Mouse (Mus musculus) embryonic facial prominence, embryonic 13.5 days (tissue): Measurements from ENCODE around the gene Ccnl2. TPM values are rescaled to one million over a fixed set of nuclear protein-coding genes. Genes with fewer than 3 reads are reported as not detected.
"Not testable (repeated sequence)": the region's sequence is repeated elsewhere in the genome, so short reads cannot be mapped to it uniquely, and the experiment has no call there.

Experiments used
- ATAC-seq: fragments of 200-750 bp; cut with Nextera tagmentation; 2 replicates; pipeline ENCODE4 v1.8.0; 2017; ENCODE audit warnings: low read depth; ENCODE audit not compliant: insufficient number of reproducible peaks, insufficient read depth, low FRiP score, low TSS enrichment
- H3K27ac ChIP-seq: fragments of 300-500 bp; sonication (generic); 2 replicates; pipeline ENCODE4 v1.5.1; 2015; ENCODE audit warnings: moderate library complexity, mild to moderate bottlenecking, inconsistent platforms
- H3K27me3 ChIP-seq: fragments of 300-500 bp; sonication (generic); 2 replicates; pipeline ENCODE4 v1.6.1; 2015; ENCODE audit warnings: mild to moderate bottlenecking, inconsistent platforms
- H3K36me3 ChIP-seq: fragments of 300-500 bp; sonication (generic); 2 replicates; pipeline ENCODE4 v1.6.1; 2015; ENCODE audit warnings: mild to moderate bottlenecking, inconsistent platforms
- H3K4me1 ChIP-seq: fragments of 300-500 bp; sonication (generic); 2 replicates; pipeline ENCODE4 v1.6.1; 2015; ENCODE audit warnings: inconsistent platforms
- H3K4me2 ChIP-seq: fragments of 300-500 bp; sonication (generic); 2 replicates; pipeline ENCODE4 v1.6.1; 2015; ENCODE audit warnings: moderate library complexity, mild to moderate bottlenecking, inconsistent platforms
- H3K4me3 ChIP-seq: fragments of 300-500 bp; sonication (generic); 2 replicates; pipeline ENCODE4 v1.5.1; 2015; ENCODE audit warnings: mild to moderate bottlenecking, inconsistent platforms
- H3K9ac ChIP-seq: fragments of 300-500 bp; sonication (generic); 2 replicates; pipeline ENCODE4 v1.6.1; 2015; ENCODE audit warnings: mild to moderate bottlenecking, inconsistent platforms
- H3K9me3 ChIP-seq: fragments of 300-500 bp; sonication (generic); 2 replicates; pipeline ENCODE4 v1.6.1; 2016; ENCODE audit warnings: inconsistent platforms
- WGBS: fragments of 180-500 bp; shearing (Covaris S2); methylation state at CpG from one replicate; pipeline ENCODE4 v1.1.7; 2015; ENCODE audit warnings: mixed read lengths; 5-methylcytosine and 5-hydroxymethylcytosine counted together
- polyA plus RNA-seq: library from polyadenylated mRNA; unstranded; fragments of >200 nt; fragmentation: Nextera tagmentation; extraction: Ambion mirVana; gene quantifications from 2 replicates; pipeline ENCODE4 v1.2.1, GENCODE M21; 2015

Gene Ccnl2
- polyA plus RNA-seq, 1 experiment from 2014 or later = 217 TPM

DNA sequence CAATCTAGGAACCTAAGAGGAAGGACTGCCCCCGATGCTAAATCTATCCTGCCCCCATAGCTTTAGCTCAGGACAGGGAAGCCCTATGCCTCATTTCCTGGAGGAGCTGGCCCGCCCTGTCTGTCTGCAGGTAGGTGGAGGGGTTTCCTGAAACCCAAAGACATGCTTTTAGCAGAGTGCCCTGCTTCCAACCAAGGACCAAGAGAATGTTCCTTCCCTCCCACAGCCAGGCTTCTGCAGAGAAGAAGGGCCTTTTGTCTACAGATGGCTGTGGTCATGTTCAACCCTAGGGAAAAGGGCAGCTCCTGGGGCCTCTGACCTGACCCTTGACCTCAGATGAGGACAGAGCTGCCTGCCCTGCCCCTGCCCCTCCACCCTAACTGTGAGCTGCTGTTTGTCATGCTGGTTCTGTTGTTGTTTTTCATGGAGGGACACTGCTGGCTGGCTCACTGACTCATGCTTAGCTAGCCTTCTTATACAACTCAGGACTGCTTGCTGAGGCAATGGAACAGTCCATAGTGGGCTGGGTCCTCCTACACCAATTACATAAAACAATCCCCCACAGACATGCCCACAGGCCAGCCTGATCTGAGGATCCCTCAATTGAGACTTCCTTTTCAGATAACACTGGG is 35.5 kb upstream of the Ccnl2 start:
- Histone ChIP-seq H3K4me1 (peaks cover 38% of the 10 kb centered on the region), H3K4me3 (no peak overlapping the region), H3K4me2 (no peak overlapping the region), H3K27ac (no peak overlapping the region), H3K9ac (no peak overlapping the region), H3K27me3 (peaks cover 10% of the 10 kb centered on the region; the same call in 1 of the 2 replicates), H3K9me3 (no peaks in the 10 kb centered on the region), H3K36me3 (no peaks in the 10 kb centered on the region)
- no peak for ATAC-seq
- WGBS = 17% methylated on average over 2 of the region's 2 CpGs

DNA sequence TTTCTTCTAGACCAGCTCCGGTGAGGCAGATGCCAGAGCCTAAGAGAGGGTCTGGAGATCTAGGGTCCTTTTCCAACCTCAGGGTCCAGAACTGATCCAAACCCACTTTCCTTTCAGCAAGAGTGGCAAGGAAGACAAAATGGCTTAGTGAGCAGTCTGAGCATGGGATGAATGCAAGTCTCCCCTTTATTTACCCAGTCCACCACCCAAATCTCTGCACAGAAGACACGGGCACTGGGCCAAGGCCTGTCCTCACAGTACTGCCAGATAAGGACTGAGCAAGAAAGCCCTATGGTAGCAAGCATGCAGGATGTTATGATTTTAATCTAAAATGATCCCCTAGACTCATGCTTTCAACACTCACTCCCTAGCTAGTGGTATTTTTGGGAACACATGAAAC is 34.5 kb upstream of the Ccnl2 start:
- Histone ChIP-seq H3K4me1 (peaks cover 38% of the 10 kb centered on the region), H3K4me2 (no peak overlapping the region), H3K27me3 (peaks cover 9% of the 10 kb centered on the region; the same call in 1 of the 2 replicates), H3K4me3 (no peak overlapping the region), H3K27ac (no peak overlapping the region), H3K9ac (no peak overlapping the region), H3K9me3 (no peaks in the 10 kb centered on the region), H3K36me3 (no peaks in the 10 kb centered on the region)
- ATAC-seq = no peak
- 73% methylated on average over 2 of the region's 2 CpGs for WGBS

DNA sequence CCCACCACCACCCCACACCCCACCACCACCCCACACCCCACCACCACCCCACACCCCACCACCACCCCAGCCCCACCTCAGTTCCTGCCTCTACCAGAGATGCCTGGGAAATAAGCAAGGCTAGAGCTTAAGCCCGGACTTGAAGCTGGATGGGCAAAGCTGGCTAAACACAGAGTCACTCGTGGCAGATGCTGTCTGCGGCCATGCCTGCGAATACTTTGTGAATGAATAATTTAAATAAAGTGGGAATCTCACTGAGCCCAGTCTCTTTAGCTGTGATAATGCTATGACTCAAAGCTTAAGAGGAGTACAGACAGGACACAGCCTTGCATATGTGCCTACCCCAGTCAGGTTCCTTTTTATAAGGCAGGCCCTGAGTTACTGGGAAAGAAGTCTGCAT is 32.8 kb upstream of the Ccnl2 start:
- Histone ChIP-seq H3K4me2 (no peak overlapping the region), H3K27me3 (no peaks in the 10 kb centered on the region), H3K4me1 (peaks cover 24% of the 10 kb centered on the region), H3K9ac (no peak overlapping the region), H3K9me3 (no peaks in the 10 kb centered on the region), H3K27ac (no peak overlapping the region), H3K4me3 (no peak overlapping the region), H3K36me3 (no peaks in the 10 kb centered on the region)
- WGBS = 86% methylated on average over 4 of the region's 4 CpGs
- ATAC-seq = no peak

DNA sequence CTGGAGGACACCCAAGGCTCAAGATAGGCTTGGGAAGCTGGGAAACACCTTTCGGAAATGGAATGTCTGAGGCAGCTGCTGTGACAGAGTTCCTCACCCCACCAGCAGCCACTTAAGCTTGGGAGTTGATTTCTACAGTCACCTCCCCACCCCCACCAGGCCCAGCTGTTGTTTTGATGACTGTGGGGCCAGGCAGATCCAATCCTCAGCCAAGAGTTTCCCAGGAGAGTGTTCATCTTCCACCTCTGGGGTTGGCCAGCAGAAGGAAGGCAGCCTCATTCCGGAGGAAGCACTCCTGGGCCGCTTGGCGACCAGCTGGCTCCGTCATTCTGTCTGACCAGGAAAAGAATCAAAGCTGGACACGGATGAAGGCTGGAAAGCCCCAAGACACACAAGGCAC is 31.4 kb upstream of the Ccnl2 start:
- Histone ChIP-seq H3K9me3 (no peaks in the 10 kb centered on the region), H3K9ac (no peak overlapping the region), H3K36me3 (no peaks in the 10 kb centered on the region), H3K4me2 (no peak overlapping the region), H3K27ac (no peak overlapping the region), H3K4me1 (peaks cover 16% of the 10 kb centered on the region), H3K27me3 (no peaks in the 10 kb centered on the region), H3K4me3 (no peak overlapping the region)
- no peak for ATAC-seq
- 37% methylated on average over 6 of the region's 6 CpGs for WGBS

DNA sequence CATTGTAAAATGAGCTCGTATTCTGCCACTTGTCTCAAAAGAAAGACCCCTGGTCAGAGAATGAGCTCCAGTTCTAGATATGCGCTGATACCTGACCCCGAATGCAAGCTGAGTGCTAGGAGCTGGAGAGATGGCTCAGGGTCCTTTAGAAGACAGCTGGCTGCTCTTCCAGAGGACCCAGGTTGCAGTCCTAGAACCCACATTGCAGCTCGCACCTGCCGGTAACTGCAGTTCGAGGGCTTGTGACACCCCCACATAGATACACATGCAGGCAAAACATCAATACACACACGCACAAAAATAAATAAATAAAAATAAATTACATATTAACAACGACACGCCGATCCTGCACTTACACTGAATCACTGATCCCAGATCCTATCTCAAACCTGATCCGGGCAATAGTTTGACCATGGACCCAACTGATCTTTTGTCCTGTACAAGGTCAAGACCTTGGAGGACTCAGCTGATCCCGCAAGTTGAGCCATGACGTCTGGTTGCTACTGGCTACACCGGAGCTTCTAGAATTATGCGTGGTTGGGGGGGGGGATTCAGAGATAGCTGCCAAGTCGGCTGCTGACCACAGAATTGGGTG is 28.7 kb upstream of the Ccnl2 start:
- Histone ChIP-seq H3K36me3 (no peaks in the 10 kb centered on the region), H3K9me3 (no peaks in the 10 kb centered on the region), H3K4me1 (peaks cover 10% of the 10 kb centered on the region), H3K4me2 (peak overlapping the region; percentile 66), H3K27me3 (no peaks in the 10 kb centered on the region), H3K9ac (peak overlapping the region; percentile 85), H3K27ac (no peak overlapping the region; the same call in 1 of the 2 replicates), H3K4me3 (peak overlapping the region; percentile 66)
- 40% methylated on average over 16 of the region's 16 CpGs for WGBS
- ATAC-seq = 0 out of 2 replicates have a peak, but pooled peaks have one; percentile 6

DNA sequence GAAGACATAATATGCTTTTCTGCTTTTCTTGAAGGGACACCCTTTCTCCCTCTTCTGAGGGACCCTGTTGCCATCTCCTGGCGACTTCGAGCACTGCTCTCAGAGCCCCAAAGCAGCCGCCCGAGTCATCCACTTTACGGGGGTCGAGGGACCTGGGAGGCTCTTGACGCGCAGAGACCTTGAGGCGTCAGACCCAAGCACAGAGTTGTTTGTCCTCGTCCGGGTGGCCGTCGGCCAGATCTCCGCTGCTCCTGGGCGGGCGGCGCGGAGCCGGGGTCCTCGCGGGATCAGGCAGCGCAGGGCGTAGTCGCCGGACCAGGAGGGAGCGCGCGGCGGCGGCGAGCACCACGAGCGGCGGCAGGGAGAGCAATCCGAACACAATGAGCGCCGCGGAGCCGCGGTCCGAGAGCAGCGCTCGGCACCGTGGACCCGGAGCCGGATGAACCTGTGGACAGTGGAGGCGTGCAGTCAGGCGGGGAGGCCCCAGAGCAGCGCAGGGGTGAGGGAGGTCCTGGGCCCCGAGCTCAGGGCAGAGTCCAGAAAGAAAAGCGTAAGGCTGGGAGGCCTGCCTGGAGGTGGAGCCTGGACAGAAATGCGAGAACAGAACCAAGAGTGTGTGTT is 28.1 kb upstream of the Ccnl2 start:
- peak overlapping the region; percentile 81 for H3K27ac ChIP-seq
- H3K9ac ChIP-seq = peak overlapping the region; percentile 85
- H3K27me3 ChIP-seq = no peaks in the 10 kb centered on the region
- no peaks in the 10 kb centered on the region for H3K9me3 ChIP-seq
- peak overlapping the region; percentile 66 for H3K4me3 ChIP-seq
- peak overlapping the region; percentile 66 for H3K4me2 ChIP-seq
- H3K4me1 ChIP-seq = peaks cover 10% of the 10 kb centered on the region
- ATAC-seq = peak; percentile 60; the same call in 1 of the 2 replicates
- H3K36me3 ChIP-seq = no peaks in the 10 kb centered on the region
- WGBS = under 1% methylated on average over 52 of the region's 52 CpGs

DNA sequence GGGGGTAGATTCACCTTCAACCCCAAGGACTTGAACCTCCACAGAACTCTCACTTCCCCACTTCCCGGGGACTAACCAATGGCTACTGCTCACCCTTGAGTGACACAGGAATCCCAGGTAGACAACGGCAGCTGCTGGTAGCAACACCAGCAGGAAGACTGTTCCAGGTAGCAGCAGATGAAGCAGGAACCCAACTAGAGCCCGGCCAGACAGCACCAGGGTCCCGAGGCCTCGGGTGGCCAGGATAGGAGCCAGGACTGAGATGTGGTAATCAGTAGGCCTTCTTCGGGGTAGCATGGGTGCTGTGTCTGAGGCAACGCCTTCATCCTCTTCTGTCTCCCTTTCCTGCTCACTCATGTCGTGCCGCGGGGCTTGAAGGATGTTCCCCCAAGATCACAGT is 27.0 kb upstream of the Ccnl2 start:
- Histone ChIP-seq H3K9me3 (no peaks in the 10 kb centered on the region), H3K27ac (no peak overlapping the region), H3K27me3 (no peaks in the 10 kb centered on the region), H3K4me1 (peaks cover 10% of the 10 kb centered on the region), H3K9ac (no peak overlapping the region), H3K4me3 (no peak overlapping the region), H3K4me2 (no peak overlapping the region), H3K36me3 (no peaks in the 10 kb centered on the region)
- ATAC-seq = no peak
- 73% methylated on average over 10 of the region's 10 CpGs for WGBS

DNA sequence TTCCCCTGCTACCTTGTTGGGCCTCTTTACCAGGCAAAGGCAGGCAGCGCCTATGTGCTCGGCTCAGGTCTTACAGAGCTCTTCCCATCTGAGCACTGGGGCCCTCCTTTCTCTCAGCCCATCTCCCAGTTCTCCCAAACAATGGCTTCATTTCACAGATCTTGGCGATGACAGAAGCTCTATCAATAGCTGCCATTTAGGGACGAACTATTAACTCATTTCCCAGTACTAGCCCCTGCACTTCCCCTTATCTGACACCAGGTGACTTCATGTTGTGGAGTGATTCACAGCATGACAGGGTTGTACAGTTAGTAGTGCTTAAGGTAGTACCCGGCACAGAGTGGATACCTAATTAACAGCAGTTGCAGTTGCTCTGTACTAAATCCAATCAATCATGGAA is 26.5 kb upstream of the Ccnl2 start, which contains the start of gene Tmem88b:
Tmem88b (minus strand) TSS at position 56 of the 400 bp plus-strand sequence.
- Histone ChIP-seq H3K9ac (peak within 1 kb of the TSS; percentile 85; the same call in 1 of the 2 replicates), H3K36me3 (no peaks in the 10 kb centered on the region), H3K27me3 (no peaks in the 10 kb centered on the region), H3K4me2 (peak within 1 kb of the TSS; percentile 66), H3K4me3 (peak within 1 kb of the TSS; percentile 66), H3K4me1 (peaks cover 9% of the 10 kb centered on the region), H3K9me3 (no peaks in the 10 kb centered on the region), H3K27ac (no peak within 1 kb of the TSS)
- WGBS = 55% methylated on average over 5 of the region's 5 CpGs
- ATAC-seq = no peak

DNA sequence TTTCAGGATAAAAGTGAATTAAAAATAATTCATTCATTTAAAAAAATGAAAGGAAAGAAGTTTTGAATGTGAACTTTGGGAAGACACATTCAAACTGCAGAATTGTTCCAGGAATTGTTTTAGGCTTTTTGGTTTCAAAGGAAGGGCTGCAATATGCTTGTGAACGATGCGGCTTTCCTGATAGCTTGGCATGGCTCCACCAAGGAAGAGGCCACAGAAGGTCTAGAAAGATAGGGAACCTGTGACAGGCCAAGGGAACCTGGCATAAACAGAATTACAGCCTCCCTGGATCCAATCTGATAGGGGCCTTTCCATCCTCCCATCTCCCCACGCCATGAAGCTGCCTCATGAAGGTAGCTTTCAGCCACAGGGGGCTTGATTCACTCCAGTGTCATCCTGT is 24.0 kb upstream of the Ccnl2 start:
- WGBS = 70% methylated on average over 3 of the region's 3 CpGs
- Histone ChIP-seq H3K9ac (no peak overlapping the region), H3K27ac (no peak overlapping the region), H3K4me3 (no peak overlapping the region), H3K4me1 (peaks cover 7% of the 10 kb centered on the region), H3K27me3 (no peaks in the 10 kb centered on the region), H3K4me2 (no peak overlapping the region), H3K9me3 (no peaks in the 10 kb centered on the region), H3K36me3 (no peaks in the 10 kb centered on the region)
- ATAC-seq = no peak

DNA sequence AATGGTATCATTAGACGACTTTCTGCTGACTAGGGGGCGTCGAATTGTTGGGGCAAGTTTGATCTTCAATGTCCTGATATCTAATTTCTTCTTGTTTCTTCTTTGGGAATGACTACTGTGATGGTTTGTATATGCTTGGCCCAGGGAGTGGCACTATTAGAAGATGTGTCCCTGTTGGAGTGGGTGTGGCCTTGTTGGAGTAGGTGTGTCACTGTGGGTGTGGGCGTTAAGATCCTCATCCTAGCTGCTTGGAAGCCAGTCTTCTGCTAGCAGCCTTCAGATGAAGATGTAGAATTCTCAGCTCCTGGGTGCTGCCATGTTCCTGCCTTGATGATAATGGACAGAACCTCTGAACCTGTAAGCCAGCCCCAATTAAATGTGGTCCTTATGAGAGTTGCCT is 23.5 kb upstream of the Ccnl2 start:
- 82% methylated on average over 4 of the region's 4 CpGs for whole genome bisulfite sequencing
- H3K36me3 ChIP-seq, H3K4me3 ChIP-seq, H3K4me1 ChIP-seq, ATAC-seq, H3K27ac ChIP-seq, H3K27me3 ChIP-seq, H3K9ac ChIP-seq, H3K4me2 ChIP-seq, H3K9me3 ChIP-seq: not testable (repeated sequence)

DNA sequence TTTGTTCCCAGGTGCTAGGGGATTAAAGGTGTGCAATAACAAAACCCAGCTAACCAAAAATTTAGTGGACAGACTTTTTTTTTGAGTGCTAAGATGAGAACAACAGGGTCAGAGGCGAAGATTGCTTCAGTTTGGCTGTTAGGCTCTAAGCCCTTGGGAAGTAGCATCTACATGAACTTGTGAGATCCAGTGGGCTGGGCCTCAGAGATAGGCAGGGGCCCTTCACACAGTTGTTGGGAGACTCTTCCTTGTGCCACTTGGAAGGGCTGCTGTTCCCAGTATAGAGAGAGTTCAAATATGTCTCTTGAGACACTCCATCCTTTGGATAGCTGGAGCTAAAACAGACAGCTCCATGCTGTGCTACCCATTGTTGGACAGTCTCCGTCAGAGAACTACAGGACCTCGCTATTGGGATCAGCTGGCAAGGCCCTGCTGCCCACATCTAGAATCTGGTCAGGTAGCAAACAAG is 22.2 kb upstream of the Ccnl2 start, which contains the start of gene Ankrd65:
Ankrd65 (plus strand) TSS at position 419 of the 469 bp plus-strand sequence.
- H3K9me3 ChIP-seq = no peaks in the 10 kb centered on the region
- ATAC-seq = no peak
- H3K4me2 ChIP-seq = no peak within 1 kb of the TSS
- no peaks in the 10 kb centered on the region for H3K27me3 ChIP-seq
- H3K36me3 ChIP-seq = no peaks in the 10 kb centered on the region
- WGBS = 78% methylated on average over 3 of the region's 3 CpGs
- H3K4me3 ChIP-seq = no peak within 1 kb of the TSS
- 0 out of 2 replicates have a peak, but pooled peaks cover 3% of the 10 kb centered on the region for H3K4me1 ChIP-seq
- no peak within 1 kb of the TSS for H3K9ac ChIP-seq
- peak within 1 kb of the TSS; percentile 28; the same call in 1 of the 2 replicates for H3K27ac ChIP-seq
